Mouse (Mus musculus) embryonic fibroblast, embryonic 13.5 days (primary cell): ENCODE measurements around the gene Kcnma1. TPM values are rescaled to one million over a fixed set of nuclear protein-coding genes. Genes with fewer than 3 reads are reported as not detected.

ENCODE experiments used
- H3K27ac ChIP-seq: 2 replicates; pipeline ENCODE4 v1.5.1; 2012; ENCODE audit warnings: low read length, control low read depth, inconsistent platforms; ENCODE audit not compliant: insufficient read depth
- H3K4me1 ChIP-seq: 2 replicates; pipeline ENCODE4 v1.6.1; 2011; ENCODE audit warnings: low read length; ENCODE audit not compliant: control insufficient read depth, insufficient read depth
- H3K4me3 ChIP-seq: 2 replicates; pipeline ENCODE4 v1.5.1; 2011; ENCODE audit warnings: mild to moderate bottlenecking, control low read depth, low read length; ENCODE audit not compliant: insufficient read depth
- CTCF ChIP-seq: IDR thresholded peaks from 2 replicates; pipeline ENCODE4 v1.5.1; 2011; ENCODE audit warnings: mild to moderate bottlenecking, control low read depth, low read length, moderate library complexity, borderline replicate concordance; ENCODE audit not compliant: insufficient read depth
- POLR2A ChIP-seq: IDR thresholded peaks from 2 replicates; pipeline ENCODE4 v1.6.1; 2011; ENCODE audit warnings: low read depth, mild to moderate bottlenecking, control low read depth, low read length, moderate library complexity
- polyA plus RNA-seq: library from polyadenylated mRNA; stranded (reverse); fragments of >200 nt; gene quantifications from 2 replicates; pipeline ENCODE4 v1.2.4, GENCODE M21; 2011; ENCODE audit warnings: low read depth; ENCODE audit not compliant: missing spikeins, insufficient read length

Gene Kcnma1
- polyA plus RNA-seq, 1 experiment, result 5.9 TPM

- H3K4me3 ChIP-seq, result no peak overlapping the region
- 0 out of 2 replicates have a peak, but pooled peaks cover 2% of the 10 kb centered on the region for H3K4me1 ChIP-seq
- TF ChIP-seq POLR2A (no peak), CTCF (0 out of 2 replicates have a peak, but pooled peaks have one; percentile 3)
- H3K27ac ChIP-seq, result no peak overlapping the region
Measured at GRCm38 (mm10) chr14:23791261-23791691, 223.0 kb downstream of the Kcnma1 start.

DNA sequence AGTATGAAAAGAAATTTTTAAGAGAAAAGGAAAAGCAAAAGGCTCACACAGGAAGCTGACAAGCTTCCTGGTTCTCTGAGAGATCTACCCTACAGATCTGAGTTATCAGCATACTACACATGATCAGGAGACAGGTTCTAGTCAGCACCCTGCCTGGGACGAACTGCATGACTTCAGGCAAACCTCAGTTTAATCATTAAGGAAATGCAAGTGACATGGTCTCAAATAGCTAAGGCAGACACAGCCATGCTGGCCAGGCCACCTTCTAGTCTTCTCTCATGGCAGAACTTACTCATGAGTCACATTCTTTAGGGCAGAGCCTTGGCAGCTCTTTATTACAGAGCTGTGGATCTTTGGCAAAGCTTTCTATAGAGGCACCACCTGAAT, 227.6 kb downstream of the Kcnma1 start:
- H3K4me3 ChIP-seq, result no peak overlapping the region
- no peaks in the 10 kb centered on the region for H3K4me1 ChIP-seq
- no peak overlapping the region for H3K27ac ChIP-seq
- TF ChIP-seq POLR2A (no peak), CTCF (no peak)

GRCm38 (mm10) chr14:23785921-23786686, 228.2 kb downstream of the Kcnma1 start:
- Histone ChIP-seq H3K27ac (no peak overlapping the region), H3K4me1 (no peaks in the 10 kb centered on the region)
- TF ChIP-seq POLR2A (no peak), CTCF (no peak)

DNA sequence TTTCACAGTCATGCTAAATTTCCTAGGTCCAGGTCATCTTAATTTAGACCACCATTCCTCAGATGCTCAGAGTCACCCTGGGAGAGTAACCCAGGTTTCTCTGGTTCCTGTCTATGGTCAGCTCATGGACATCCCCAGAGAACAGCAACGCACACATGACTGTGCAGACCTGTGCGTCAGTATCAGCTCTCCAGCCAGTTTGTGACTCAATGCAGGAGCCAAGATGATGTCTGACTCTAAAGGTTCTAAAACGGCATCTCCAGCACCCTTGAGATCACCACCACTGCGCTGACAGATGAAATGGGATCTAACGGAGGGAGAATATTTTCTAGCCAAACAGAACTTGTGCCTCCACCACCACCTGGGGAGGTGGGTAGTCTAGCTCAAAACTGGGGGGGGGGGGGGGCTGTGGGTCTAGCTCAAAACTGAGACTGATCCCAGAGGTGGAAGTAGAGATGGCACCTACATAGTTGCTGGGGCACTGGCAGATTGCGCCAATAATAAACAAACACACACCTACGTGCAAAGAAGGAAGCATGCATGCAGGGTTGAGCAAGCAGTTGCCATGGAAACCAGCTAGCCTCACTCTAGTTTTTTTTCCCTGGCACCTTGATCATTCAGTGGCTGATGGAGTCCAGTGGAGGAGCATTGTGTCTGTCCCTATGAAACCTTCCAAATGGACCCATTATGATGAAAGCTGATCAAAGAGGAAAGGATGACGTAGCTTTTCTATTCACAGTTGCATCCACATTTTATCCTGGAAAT, 231.3 kb downstream of the Kcnma1 start:
- Histone ChIP-seq H3K4me1 (no peaks in the 10 kb centered on the region), H3K27ac (no peak overlapping the region), H3K4me3 (no peak overlapping the region)
- TF ChIP-seq CTCF (no peak), POLR2A (no peak)

More at GRCm38 (mm10) chr14:23785921-23786686, 228.2 kb downstream of the Kcnma1 start:
- H3K4me3 ChIP-seq, result no peak overlapping the region

GRCm38 (mm10) chr14:23774542-23774941, 239.7 kb downstream of the Kcnma1 start:
- Histone ChIP-seq H3K4me3 (no peak overlapping the region), H3K27ac (no peak overlapping the region), H3K4me1 (no peaks in the 10 kb centered on the region)
- TF ChIP-seq CTCF, result no peak

- Histone ChIP-seq H3K4me3 (no peak overlapping the region), H3K27ac (no peak overlapping the region), H3K4me1 (no peaks in the 10 kb centered on the region)
- TF ChIP-seq POLR2A (no peak), CTCF (no peak)
Measured at GRCm38 (mm10) chr14:23772685-23773084, 241.6 kb downstream of the Kcnma1 start.

- H3K4me1 ChIP-seq, result no peaks in the 10 kb centered on the region
- H3K4me3 ChIP-seq, result no peak overlapping the region
- no peak for TF ChIP-seq CTCF
- TF ChIP-seq POLR2A, result no peak
- no peak overlapping the region for H3K27ac ChIP-seq
Measured at GRCm38 (mm10) chr14:23771794-23772193, 242.5 kb downstream of the Kcnma1 start.

- Histone ChIP-seq H3K27ac (no peak overlapping the region), H3K4me3 (no peak overlapping the region), H3K4me1 (no peaks in the 10 kb centered on the region)
- no peak for TF ChIP-seq POLR2A
- no peak for TF ChIP-seq CTCF
Measured at GRCm38 (mm10) chr14:23762471-23762870, 251.8 kb downstream of the Kcnma1 start.

DNA sequence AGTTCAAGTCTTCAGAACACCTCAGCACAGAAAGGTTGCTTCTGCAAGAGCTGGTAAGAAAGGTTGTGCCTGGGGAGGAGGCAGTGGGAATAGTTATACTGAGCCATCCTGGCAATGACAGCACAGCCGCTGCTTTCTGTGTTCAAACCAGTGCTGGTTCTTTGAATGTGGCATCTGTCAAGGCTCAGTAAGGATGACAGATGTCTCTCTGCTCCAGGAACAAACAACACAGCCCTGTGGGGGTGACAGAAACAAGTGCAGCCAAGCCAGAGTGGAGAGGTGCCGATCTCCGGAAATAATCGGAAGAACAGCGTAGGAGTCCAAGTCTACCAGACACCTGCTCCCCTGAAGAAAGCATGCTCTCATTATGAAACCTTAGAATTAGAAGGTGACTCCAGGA, 254.7 kb downstream of the Kcnma1 start:
- TF ChIP-seq POLR2A (no peak), CTCF (no peak)
- Histone ChIP-seq H3K4me3 (no peak overlapping the region), H3K27ac (no peak overlapping the region), H3K4me1 (no peaks in the 10 kb centered on the region)

DNA sequence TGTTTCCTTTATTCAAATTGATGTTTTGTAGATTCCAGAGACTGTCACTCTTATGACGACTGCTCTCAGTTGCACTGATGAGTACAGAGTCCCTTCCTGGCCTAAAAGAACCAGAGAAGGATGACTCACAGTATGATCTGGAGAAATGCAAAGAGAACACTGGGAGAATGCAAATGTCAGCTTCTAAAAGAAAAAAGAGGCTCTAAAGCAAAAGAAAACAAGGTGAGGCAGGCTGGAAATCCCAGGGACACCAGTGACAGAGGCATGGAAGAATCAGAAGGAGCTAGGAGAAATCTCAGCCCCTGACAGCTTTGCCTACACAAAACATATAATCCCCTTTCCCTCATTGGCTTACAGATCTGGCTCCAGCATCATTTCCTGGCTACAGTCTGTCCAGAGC, 255.9 kb downstream of the Kcnma1 start:
- Histone ChIP-seq H3K4me1 (no peaks in the 10 kb centered on the region), H3K4me3 (no peak overlapping the region), H3K27ac (no peak overlapping the region)
- TF ChIP-seq POLR2A (no peak), CTCF (no peak)
